Mouse (Mus musculus): ENCODE data around the gene Usp44.

GRCm38 (mm10) chr10:93868886-93869285 is 37.5 kb downstream of the Usp44 start:
- TF ChIP-seq CTCF (IDR thresholded peaks at IDR 0.05; ENCODE audit: low read depth) (no peak), EP300 (IDR thresholded peaks at IDR 0.05; ENCODE audit: low read depth) (no peak)
